Mouse (Mus musculus) frontal cortex, postnatal 25 days (tissue): ENCODE data around the gene Edil3.
A peak's percentile ranks its signal among the peaks of the same experiment; 100 is the strongest.

ENCODE experiments used
- DNase-seq, 2 experiments: peaks; one replicate each; pipeline ENCODE4 v3.0.0; 2022; ENCODE audit warnings: low spot score in 2 of 2

The Edil3 gene

DNA sequence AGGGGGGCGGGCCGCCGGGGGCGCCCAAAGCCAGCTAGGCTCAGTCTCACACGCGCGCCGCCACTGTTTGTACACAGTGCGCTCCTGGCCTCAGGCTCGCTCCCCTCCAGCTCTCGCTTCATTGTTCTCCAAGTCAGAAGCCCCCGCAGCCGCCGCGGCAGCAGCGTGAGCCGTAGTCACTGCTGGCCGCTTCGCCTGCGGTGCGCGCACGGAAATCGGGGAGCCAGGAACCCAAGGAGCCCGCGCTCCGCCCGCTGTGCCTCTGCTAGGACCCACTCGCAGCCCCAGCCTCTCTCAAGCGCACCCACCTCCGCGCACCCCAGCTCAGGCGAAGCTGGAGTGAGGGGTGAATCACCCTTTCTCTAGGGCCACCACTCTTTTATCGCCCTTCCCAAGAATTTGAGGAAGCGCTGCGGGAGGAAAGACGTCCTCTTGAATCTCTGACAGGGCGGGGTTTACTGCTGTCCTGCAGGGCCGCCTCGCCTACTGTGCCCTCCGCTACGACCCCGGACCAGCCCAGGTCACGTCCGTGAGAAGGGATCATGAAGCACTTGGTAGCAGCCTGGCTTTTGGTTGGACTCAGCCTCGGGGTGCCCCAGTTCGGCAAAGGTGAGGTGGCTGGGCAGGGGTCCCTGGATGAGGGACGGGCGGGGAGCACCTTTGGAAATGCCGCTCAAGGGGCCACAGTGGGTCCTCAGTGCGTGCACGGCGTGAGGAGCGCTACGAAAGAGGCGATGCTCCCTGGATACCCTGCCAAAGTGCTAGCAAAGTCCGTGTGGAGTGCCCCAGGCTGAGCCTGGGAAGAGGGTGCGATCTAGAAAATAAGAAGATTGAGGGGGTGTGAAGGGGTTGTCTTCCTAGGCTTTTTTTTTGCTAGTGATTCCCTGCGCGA lies at the start of gene Edil3:
Gene Edil3 (plus strand): TSS at position 33 of the 892 bp plus-strand sequence.
- peak; percentile 25 to 42 for DNase-seq

DNA sequence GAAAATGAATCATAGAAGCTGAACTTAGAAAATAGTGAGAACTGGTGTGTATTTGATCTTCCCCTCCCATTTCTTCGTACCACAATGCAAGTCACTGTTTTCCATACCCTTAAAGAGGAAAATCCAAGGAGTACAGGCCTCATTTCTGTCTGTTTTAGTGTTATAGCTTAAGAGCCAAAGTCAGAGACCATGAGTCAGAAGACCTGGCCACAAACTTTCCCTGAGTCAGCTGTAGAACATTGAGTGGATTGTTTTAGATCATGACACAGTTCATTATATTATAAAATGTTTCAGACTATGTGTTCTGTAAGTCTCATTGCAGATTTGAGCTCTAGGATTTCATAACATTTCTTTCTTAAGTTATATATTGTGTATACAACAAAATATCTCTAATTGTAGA lies 22.1 kb upstream of the Edil3 start:
- DNase-seq = no peak

DNA sequence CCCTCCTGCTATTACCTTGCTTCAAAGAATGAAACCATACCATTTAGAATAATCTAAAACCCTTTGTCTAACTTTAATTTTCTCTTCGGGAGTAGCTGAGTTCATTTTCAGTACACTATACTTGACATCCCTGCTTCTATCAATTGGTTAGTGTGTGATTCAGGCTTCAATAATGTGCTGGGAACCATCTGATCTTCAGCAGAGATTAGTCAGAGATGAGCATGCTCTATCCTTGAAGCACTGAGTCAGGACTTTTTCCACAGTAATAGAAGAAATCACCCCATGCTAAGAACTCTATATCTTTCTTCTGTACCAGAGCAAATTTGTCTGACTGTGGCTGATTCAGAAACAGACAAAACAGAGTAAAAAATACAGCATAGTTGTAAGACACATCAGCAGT lies 20.3 kb upstream of the Edil3 start:
- no peak for DNase-seq

DNA sequence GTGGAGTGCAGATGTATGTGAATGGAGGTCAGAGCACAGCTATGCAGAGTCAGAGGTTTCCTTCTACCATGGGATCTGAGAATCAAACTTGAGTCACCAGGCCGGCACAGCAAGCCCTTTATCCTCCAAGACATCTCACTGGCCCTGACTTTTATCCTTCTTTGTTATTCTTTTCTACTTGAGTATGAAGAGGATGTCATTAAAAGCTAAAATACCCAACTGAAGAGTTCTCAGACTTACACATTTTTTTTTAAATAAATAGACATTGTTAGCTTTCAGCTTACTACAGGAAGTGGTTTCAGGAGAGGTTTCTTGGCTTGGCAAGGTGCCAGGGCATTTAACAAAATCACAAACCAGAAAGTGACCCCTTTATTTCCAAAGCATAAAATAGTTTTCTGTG lies 15.4 kb upstream of the Edil3 start:
- no peak for DNase-seq

DNA sequence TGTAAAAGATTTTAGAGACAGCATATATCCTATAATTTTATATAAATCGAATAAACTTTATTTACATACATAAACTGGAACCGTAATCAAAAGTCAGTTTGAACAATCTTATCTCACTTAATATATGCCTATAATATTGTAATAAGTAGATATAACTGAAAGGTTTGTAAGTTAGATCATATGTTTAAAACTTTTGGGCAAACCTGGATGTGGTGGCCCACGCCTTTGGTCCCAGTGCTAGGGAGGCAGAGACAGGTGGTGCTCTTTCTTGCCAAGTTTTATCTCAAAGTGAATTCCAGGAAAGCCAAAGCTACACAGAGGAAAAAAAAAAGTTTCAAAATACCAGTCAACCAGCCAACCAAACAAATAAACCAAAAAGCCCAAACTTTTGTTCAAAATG lies 15.0 kb upstream of the Edil3 start:
- DNase-seq = no peak

DNA sequence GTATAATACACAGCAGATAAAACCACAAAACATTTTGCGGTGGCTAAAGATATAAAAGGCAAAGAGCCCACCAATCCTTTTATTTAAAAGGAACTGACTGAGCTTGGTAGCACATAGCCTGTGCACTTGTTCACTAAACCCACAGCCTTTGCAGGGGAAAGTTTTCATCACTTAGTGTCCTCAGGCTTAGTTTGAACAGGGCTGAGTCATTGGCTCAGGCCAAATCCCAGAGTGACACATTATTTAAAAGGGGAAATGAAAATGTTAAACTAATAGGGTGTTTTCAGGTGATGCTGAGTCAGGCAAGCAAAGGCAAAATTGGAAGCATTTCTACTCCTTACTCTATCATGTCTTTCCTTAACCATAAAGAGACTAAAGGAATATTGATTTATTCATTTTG lies 11.2 kb upstream of the Edil3 start:
- no peak for DNase-seq

DNA sequence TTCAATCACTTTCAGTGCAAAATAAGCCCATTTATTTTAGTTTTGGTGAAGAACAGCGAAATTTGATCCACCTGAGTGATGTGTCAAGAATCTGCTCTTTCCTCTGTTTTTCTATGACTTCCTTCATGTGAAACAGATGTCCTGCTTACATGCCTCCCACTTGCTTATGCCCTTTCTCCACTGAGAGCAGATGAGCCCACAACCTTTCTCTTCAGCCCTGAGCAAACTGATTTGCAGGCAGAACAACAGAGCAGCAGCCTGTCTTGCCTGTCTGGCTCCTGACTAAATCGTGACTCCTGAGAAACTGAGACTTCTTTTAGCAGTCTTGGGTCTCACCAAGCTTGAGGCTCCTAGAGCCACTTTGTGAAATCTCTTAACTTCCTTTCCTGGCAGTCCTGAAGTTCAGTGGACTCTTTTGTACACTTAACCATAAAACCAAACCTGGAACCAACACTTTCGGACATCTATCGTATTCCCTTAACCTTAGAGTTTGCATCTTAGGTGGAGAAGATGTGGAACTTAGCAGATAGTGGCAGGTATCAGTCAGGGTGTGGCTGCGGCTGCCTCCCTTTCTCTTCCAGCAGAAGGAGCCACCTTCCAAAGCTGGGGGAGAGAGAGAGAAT lies 475 bp upstream of the Edil3 start:
- DNase-seq = peak in 1 of 2 experiments; percentile 19

DNA sequence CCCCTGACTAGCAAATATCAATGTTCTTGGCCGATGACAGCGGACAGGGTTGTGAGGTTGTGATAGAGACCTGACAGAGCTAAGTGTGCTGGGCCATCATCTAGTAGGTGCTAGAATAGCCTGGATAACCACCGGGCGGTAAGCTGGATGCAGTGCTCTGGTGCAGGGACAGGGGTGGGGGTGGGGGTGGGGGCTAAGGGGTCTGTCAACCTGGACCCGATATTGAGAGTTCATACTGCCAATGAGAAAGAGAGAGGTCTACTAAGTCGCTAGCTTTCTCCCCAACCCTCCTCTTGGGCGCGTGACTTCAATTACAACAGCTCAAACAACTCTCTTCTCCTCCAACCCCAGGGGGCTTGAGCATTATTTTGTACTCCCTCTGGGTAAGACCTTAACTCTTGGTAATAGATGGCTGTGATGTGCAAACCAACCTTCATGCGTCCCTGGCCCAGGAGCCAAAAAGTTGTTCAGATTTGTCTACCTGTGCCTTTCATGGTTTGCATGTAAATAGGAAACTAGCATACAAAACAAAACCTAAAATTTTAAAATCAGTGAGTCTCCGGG lies 1.1 kb downstream of the Edil3 start:
- no peak for DNase-seq

DNA sequence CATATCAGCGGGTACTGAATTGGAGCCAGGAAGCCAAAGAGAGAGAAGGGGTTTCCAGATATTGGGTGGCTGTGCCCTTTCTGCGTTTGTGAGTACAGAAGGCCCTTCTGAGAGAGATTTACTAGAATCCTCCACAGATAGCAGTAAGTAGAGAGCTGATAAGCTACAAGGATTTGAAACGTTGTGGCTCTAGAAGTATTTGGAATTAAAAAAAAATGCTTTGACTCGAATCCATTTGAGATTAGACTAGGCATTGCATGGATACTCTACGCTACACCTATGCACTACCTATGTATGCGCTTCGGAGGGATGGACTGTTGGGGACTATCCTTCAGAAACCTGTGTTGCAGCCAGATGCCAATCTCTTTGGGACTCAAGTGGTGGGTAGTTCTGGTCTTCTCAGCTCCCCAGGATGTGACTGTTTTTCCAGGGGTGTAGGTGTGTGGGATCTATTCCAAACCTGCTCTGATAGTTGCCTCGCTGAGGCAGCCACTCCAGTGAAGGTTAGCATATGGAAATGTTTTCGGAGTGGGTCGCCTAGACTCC lies 1.8 kb downstream of the Edil3 start:
- peak; percentile 18 to 19 for DNase-seq

DNA sequence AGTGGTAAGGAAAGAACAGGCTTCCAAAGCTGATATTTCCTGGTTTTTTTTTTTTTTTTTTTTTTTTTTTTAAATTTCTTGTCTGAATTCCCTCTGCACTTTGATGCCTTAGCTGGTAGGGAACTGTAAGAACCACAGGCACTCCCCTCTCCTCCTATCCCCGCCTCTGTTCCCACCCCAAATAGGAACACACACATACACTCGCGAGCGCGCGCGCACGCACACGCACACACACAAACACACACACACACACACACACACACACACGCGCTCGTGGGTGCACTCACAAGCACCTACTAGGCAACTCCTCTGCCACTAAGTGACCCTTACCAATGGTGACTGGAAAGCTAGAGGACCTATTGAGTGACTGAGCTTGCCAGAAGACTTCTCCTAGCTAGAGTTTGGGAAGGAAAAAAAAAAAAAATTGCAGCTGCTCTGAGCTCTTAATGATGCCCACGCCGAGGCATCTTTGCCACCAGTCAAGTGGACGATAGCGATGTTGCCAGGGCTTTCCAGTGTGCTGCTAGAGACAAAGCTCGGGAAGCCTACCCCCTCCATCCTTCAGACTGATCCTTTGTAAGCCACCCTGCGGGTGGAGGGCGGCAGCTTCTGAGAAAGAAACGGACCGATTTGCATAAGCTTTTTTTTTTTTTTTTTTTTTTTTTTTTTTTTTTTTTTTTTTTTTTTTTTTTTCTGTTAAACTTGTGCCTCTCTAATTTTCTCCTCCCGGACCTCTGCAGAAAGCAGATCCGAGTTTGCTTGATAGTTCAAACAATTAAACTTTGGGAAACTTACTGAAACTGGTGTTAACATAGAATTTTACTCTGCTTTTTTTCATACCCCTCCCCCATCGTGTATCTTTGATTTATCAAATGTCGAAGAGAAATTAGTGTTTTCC lies 2.5 kb downstream of the Edil3 start:
- peak; percentile 34 to 36 for DNase-seq

DNA sequence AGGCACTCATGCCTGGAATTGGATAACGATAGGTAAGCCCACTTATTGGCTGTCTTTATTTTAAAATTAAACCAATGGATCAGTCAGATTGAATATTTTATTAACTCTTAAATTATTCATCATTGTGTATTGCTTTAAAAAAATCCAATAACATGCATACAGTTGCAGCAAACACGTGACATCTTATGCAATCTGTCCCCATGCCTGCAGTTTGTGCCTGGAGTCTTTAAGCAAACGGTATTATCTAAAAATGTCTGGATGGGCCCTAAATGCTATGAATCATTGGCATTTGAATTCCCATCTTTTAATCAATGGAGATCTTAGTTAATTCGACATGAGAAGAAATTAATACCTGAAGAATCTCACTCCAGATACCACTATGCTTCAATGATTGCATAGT lies 3.2 kb downstream of the Edil3 start:
- no peak for DNase-seq

DNA sequence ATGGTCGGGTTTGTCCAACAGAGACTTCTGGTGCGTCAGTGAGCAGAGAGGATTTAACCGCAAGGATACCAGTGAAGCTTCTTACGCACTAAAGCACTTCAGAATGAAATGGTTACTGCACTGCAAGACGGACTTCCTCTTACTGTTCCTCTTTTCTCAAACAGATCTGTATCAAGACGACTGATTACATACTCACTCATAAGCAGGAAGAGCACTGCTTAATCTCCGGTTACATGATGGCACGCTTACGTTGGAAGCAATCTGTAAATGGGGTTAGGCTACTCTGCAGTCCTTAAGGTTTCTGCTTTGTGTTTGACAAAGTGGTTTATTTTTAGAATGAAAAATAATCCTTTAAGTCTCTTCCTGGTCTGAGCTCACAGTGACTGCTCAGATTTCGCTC lies 7.1 kb downstream of the Edil3 start:
- DNase-seq = no peak

DNA sequence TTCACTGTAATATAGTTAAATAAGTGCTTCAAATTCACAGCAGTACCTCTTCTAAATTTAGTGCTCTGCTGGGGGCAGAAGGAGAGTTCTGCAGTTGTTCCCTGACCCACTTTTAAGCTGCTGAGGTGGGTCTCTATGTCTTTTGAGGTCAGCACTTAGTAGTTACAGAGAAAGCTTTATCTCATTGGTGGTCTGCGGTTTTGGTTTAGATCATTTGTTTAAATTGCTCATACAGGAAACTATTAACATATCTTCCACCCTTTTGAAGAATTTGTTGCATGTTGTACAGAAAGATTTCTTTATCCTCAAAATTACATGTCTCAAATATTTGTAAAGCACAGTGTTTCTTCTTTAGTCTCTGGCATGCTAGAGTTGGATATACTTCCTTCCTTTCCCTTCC lies 12.5 kb downstream of the Edil3 start:
- DNase-seq = no peak

DNA sequence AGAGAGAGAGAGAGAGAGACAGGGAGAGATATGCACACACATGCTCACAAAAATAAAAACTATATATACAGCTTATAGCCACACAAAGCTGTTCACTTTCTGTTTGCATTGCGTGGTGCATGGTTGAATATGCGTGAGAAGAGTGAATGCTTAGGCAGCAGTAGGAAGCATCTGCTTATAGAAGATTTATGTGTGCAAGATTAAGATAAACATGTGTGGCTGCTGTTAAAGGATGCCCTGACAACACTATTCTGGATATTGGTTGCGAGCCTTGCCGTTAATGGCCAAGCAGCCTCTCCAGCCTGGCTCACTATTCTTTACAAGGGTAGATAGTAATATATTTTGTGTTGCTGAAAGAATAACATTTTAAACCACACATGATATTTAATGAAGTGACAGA lies 28.5 kb downstream of the Edil3 start:
- DNase-seq = no peak

DNA sequence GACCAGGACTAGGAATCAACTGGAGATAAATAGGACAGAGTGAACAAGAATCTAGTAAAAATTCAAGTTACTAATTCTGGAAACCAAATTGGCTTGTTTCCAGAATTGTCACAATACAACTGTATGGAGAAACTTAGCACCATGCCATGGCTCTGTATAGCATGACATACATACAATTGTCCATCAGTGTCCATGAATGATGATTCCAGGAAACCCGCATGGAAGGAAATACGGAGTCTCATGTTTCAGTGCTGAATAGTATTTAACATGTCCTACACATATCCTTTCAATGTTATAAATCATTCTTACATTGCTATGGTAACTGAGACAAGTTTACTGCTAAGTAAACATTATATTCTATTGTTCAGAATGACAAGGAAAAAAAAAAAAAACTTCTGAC lies 58.7 kb downstream of the Edil3 start:
- DNase-seq = no peak

DNA sequence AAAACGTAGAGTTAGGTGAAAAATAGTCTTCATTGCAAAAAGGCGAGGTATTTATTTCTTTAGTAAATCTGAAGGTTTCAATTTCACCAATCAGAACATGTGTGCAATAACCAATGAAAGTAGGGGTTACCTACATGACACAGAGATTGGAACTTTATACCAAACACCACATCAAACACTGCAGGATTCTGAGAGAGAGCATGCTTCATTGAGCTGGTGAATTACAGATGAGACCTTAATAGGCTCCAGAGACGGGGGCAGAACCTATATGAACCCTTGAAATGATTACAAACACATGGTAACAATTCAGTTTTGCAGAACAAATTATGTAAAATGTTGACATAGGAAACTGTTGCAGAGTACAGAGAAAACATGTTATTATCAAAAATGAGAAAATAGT lies 69.5 kb downstream of the Edil3 start:
- no peak for DNase-seq

DNA sequence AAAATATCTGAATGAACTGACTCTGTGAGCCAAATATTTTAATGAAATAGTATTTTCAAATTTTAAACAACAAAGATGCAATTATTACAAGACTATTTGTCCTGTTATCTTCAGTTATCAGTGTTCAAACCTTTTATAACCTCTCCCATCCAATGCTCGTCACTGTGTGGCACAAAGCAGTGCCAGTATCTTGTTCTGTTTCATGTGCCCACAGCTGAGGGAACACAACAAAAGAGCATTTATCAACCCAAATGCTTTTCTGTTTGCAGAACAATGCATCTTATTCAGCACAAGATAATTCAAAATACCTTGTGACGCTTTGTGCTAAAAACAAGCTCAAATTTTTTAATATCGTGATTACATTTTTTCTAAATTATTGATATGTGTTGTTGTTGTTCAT lies 78.8 kb downstream of the Edil3 start:
- DNase-seq = no peak

DNA sequence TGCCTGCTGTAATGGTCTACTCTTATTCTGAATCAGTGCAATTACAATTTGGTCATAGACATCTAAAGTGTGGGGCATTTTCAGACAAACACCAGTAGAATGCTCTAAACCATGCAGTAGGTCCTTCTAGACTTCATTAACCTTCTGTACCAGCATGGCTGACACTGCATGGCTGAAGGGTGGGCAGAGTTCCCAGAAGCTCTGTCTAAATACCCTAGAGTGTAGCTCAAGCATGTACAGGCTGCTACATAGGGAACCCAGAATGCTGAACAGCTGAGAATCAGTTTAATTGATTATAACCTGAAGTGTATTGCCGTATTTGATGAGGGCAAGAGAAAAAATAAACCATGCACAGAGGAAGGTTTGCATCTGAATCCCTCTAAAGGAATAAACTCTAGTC lies 86.1 kb downstream of the Edil3 start:
- DNase-seq = no peak

DNA sequence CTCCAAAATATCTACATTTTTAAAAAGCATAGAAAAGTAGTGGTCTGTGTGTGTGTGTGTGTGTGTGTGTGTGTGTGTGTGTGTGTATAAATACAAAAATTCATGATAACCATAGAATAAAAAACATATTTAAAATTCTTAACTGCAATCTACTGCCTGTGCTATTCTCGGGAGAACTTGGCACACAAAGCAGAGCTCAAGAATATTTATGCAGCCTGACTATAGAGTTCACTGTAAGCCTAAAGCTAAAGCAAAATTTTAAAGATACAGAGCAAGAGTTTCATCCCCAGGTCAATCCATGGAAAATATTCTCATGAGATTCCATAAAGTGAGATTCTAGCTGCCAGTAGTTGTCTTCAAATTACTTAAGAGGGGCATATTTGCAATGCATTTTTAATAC lies 86.9 kb downstream of the Edil3 start:
- no peak for DNase-seq

DNA sequence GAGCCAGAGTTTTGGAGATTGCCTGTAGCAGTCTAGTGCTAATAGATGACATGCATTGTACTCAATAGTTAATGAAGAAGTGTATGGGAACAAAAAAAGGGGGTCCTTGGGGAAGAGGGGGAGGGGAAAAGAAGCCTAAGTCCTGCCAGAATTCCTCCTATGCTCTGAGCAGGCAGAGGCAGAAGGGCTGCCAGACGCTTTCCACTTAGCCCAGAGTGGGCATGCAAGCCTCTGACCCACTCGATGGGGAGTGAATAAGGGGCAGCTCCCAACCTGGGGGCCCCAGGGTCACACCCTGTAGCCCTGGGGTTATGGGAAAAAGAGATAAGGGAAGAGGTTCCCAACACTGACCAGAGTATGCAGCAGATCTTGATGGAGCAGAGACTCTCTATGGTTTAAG lies 95.2 kb downstream of the Edil3 start:
- no peak for DNase-seq

DNA sequence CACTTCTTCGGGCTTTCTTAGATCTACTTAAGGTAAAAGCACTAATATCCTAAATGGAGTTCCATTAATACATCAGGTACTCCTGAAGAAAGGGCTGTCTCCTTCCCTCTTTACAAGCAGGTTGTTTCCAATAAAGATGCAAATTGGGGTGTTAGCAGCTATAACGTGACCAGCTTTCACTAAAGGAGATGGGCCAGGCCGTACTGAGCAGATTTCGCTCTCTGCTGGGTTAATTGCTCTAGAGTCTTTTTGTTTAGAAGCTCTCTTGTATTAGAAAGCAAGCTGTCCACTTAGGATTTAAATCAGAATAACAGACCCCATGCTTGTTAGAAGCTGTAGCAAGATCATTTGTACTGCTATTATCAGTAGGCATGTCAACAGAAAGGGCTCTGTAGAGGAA lies 108.4 kb downstream of the Edil3 start:
- DNase-seq = no peak

DNA sequence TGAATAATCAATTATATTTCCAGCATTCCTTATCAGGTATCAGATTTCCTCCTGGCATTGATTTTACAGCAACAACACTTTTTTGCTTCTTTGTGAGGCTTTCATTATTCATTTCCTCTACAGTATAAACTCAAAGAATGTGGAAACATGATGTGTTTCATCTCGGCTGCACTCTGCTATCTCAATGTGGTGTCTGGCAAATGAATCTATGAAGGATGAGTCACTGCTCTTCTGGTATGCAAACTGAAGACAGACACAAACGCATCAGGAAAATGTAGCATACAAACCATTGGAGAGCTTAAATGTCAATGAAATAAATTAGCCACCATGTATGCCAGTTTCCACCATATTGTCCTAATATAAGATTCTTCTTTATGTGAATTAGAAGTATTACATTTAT lies 117.3 kb downstream of the Edil3 start:
- DNase-seq = no peak
